Mouse (Mus musculus) myocyte (in vitro differentiated cells): Measurements from ENCODE around the gene Cacna1d.

Source experiments
- CEBPB ChIP-seq: IDR thresholded peaks from 2 replicates; pipeline ENCODE4 v1.6.1; 2011; ENCODE audit warnings: mild to moderate bottlenecking, moderate library complexity; ENCODE audit not compliant: poor library complexity, insufficient read depth, severe bottlenecking
- MAX ChIP-seq: IDR thresholded peaks from one replicate; pipeline ENCODE4 v1.6.1; 2011; ENCODE audit warnings: low read depth, mild to moderate bottlenecking, control low read depth
- MYOD1 ChIP-seq, 3 experiments: IDR thresholded peaks; one replicate each; pipeline ENCODE4 v1.6.1; 2011; ENCODE audit warnings: control low read depth in 2 of 3, low read depth in 2 of 3, mild to moderate bottlenecking in 2 of 3, moderate library complexity in 1 of 3; ENCODE audit not compliant: insufficient read length in 2 of 3, control insufficient read depth in 1 of 3
- MYOG ChIP-seq, 3 experiments: IDR thresholded peaks; one replicate each; pipeline ENCODE4 v1.6.1; 2011; ENCODE audit warnings: control low read depth in 2 of 3, low read depth in 2 of 3, mild to moderate bottlenecking in 2 of 3; ENCODE audit not compliant: insufficient read length in 2 of 3, control insufficient read depth in 1 of 3, insufficient read depth in 1 of 3
- POLR2A ChIP-seq: IDR thresholded peaks from one replicate; pipeline ENCODE4 v1.6.1; 2011; ENCODE audit warnings: low read depth, mild to moderate bottlenecking, control low read depth, moderate library complexity; ENCODE audit not compliant: insufficient read length
- POLR2AphosphoS2 ChIP-seq: IDR thresholded peaks from one replicate; pipeline ENCODE4 v1.6.1; 2011; ENCODE audit warnings: low read depth, control low read depth; ENCODE audit not compliant: insufficient read length
- SRF ChIP-seq: IDR thresholded peaks from one replicate; pipeline ENCODE4 v1.6.1; 2011; ENCODE audit warnings: low read depth; ENCODE audit not compliant: control insufficient read depth, insufficient read length
- TCF12 ChIP-seq: IDR thresholded peaks from one replicate; pipeline ENCODE4 v1.6.1; 2011; ENCODE audit warnings: mild to moderate bottlenecking, control low read depth; ENCODE audit not compliant: poor library complexity, insufficient read depth, severe bottlenecking
- TCF3 ChIP-seq: IDR thresholded peaks from one replicate; pipeline ENCODE4 v1.6.1; 2011; ENCODE audit warnings: low read depth, control low read depth; ENCODE audit not compliant: insufficient read length
- USF1 ChIP-seq: IDR thresholded peaks from one replicate; pipeline ENCODE4 v1.6.1; 2011; ENCODE audit warnings: low read depth, mild to moderate bottlenecking, control low read depth, moderate library complexity

- TF ChIP-seq POLR2A (no peak), MAX (no peak), CEBPB (no peak), TCF12 (no peak), POLR2AphosphoS2 (no peak), SRF (no peak), USF1 (no peak), MYOD1 (IDR thresholded peaks at IDR 0.05; ENCODE audit: control insufficient read depth in 1 of 3, insufficient read length in 2 of 3, low read depth in 2 of 3) (no peak), MYOG (IDR thresholded peaks at IDR 0.05; ENCODE audit: control insufficient read depth in 1 of 3, insufficient read depth in 1 of 3, insufficient read length in 2 of 3, low read depth in 2 of 3) (no peak), TCF3 (no peak)
Observed at GRCm38 (mm10) chr14:29994976-29995375, 496.3 kb downstream of the Cacna1d start.
